Mouse (Mus musculus) gastrocnemius, postnatal 36 days (tissue): ENCODE data around the gene Tspan32. TPM values are rescaled to one million over a fixed set of nuclear protein-coding genes. Genes with fewer than 3 reads are reported as not detected.

Source experiments
- DNase-seq, 2 experiments: peaks; one replicate each; pipeline ENCODE4 v3.0.0; 2022
- intact Hi-C: fragments of 180-260 bp; cut with DNase I; formaldehyde crosslinking; loops from one replicate; pipeline ENCODE4 v1.15.1; 2025
- total RNA-seq, 2 experiments: library from RNA; stranded (reverse); gene quantifications; 2 replicates each; pipeline ENCODE4 v1.2.3; 2021

The Tspan32 gene
- total RNA-seq, 2 experiments from 2014 or later = 0.15 to 0.27 TPM

DNA sequence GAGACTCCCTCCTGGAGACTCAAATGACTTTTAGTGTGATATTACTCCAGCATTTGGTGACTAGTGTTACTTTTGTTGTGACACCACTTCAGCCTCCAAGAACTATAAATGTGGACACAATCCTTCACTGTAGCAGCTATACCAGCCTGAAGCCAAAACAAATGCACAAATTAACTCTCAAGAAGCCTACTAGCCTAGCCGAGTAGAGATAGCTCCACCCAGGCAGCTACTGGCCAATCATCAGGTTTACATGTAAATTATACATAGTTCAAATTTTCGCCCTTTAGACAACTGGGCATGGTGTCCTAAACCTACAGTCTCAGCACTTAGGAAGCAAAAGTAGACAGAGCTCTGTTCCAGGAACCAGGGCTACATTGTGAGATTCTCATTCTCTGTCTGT lies 46.5 kb downstream of the Tspan32 start:
- intact Hi-C loops = no loop called here
- no peak for DNase-seq

DNA sequence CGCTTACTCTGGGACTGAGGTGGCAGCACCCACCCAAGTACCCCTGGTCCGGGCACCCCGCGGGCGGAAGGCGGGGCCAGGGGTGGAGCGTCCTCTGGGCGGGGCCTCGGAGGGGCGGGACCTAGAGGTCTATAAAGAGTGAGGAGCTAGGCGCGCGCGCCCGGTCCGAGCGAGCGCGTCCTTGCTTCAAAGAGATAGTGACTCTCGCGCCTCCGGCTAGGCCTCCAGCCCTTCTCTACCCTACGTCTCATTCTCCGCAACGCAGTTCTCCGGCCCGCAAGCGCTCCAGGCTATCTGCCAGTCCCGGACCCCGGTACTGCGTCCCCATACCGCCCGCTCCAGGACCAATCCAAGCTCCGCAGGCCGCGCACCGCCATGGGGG lies 47.8 kb downstream of the Tspan32 start, which contains the start of gene Cd81:
Cd81 (plus strand) TSS at position 114 of the 382 bp plus-strand sequence.
- intact Hi-C loops = loop anchor here (2.0 kb wide), 1 partner anchor 16 kb away; the partner anchor contains the start of gene Tssc4
- DNase-seq = peak; percentile 86 to 90

DNA sequence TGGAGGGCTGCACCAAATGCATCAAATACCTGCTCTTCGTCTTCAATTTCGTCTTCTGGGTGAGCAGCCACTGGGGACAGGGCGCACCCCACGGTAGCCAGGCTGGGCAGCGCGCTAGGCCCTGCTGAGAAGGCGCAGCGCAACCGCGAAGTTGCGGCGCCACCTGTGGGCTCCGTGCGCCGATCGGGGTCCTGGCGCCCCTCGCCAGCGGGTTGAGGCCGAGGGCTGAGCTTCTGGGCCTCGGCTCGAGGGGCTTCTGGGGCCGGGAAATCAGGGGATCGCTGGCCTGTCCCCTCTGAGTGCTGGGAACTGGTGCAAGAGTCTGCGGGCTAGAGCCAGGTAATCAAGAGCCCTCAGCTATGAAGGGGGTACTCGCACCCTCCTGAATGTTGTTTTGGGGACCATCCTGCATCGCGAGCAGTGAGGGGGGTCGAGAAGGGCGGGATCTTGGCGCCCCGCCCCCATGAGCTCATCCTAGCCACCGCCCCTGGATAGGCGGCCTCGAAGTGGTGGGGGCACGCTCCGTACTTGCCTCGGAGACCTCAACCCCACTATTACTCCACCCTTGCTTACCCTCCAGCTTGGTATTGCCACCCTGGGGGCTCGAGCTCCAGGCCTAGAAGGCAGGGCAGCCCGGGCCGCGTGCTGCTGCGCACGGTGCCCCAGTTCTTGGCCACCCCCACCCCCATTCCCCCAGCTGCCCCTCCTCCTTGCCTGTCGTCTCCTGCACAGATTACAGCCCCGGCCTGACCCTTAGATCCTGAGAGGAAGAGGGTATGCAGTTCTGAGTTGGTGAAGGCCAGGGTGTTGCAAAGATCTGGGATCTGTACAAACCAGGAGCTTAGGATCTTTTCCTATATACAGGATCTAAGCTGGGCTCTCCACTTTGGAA lies 48.4 kb downstream of the Tspan32 start:
- intact Hi-C loops = loop anchor here (2.0 kb wide), 1 partner anchor 16 kb away; the partner anchor contains the start of gene Tssc4

DNA sequence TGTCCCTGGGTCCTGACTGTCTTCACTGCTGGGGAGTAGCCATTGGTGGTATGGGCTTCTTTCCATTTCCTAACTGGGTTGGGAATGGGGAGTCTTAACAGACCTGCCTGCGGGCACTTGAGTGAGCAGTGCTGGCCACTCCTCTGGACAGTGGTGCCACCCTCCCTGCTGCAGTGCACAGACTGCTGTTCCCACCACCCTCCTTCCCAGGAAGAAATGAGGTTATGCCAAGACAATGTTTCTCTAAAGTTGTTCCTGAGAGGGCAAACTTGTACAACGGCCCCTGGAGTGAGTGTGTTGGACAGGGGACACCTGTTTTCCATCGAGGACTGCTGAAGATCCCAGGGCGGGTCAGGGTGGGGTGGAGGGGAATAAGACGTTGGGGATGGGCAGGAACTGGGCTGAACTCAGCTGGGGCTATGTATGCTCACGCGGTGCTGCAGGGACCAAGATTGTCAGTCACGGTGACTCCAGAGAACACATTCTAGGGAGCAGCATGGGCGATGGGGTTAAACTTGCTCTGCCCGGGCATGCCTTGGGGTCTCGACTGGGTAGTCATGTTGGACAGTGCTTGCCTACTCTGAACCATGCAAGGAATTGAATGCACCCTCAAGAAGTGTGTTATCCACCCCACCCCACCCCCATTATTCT lies 49.2 kb downstream of the Tspan32 start:
- intact Hi-C loops = loop anchor here (2.0 kb wide), 2 partner anchors 15 to 45 kb away; partner anchors contain the start of gene Tssc4
- no peak for DNase-seq

More for the DNA sequence above, 48.4 kb downstream of the Tspan32 start:
- peak; percentile 61 to 71 for DNase-seq

DNA sequence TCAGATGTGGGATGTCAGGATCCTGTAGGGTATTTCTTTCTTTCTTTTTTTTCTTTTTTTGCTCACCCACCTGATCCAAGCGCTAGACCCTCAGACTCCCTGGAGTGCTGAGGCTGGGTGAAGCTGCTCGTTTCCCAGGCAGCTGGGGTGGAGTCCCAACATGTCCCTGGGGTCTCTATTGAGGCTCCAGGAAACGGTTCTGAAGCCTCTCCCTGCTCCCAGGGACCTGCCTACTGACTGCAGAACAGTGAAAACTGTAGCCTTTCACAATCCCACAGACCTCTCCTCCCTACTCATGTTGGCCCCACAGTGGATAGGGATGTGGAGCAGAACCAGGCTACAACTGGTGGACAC lies 49.7 kb downstream of the Tspan32 start:
- intact Hi-C loops = loop anchor here (2.0 kb wide), 1 partner anchor 46 kb away; no protein-coding TSS in a partner anchor
- no peak for DNase-seq

DNA sequence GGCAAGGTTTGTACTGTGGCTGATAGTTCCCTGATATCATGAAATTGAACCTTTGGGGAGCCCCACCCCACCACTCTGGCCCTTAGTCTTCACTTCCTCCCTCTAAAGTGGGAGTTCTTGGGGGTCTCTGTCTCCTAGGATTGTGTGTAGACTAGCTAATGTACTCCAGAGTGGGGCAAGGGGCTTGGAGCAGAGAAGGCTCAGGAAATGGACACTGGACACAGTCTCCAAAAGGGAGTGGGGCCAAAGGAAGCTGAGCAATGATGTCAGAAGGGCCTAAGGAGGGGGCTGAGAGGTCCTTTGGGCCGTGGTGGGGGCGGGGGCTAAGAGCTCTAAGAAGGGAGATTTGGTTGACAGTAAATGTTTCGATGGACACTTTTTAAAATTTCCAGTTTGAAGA lies 50.2 kb downstream of the Tspan32 start:
- DNase-seq = no peak
- intact Hi-C loops = loop anchor here (1.0 to 2.0 kb wide), 2 partner anchors 9 to 46 kb away; no protein-coding TSS in a partner anchor

DNA sequence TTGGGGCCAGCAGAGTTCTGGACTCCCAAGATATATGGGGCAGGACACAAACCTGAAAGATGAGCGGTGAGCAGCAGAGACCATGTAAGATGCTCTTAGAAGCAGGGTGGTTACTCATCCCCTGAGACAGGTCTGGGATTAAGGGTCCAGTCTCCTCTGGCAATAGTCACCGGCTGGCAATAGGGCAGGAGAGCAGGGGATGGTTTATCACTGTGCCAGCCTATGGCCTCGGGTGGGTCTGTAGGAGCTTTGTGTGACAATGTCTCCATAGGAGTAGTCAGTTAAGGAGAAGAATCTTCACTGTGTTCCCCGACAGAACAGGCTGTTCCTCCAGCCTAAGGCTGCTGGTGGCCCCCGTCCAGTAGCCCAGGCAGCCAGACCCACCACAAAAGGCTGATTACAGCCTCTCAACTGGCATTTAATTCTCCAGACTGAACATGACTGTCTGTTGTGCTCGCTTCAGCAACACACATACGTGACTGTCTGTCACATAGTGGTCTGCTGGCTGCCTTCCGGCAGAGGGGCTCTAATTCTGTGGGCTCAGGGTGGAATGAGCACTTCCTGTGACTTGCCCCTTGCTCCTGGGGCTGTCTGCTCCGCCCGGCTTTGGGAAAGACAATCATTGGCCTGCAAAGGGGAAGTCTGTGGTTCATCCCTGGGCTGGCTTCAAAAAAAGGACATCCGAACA lies 50.8 kb downstream of the Tspan32 start:
- intact Hi-C loops = loop anchor here (1.0 to 2.0 kb wide), 2 partner anchors 9 to 47 kb away; no protein-coding TSS in a partner anchor
- DNase-seq = no peak

DNA sequence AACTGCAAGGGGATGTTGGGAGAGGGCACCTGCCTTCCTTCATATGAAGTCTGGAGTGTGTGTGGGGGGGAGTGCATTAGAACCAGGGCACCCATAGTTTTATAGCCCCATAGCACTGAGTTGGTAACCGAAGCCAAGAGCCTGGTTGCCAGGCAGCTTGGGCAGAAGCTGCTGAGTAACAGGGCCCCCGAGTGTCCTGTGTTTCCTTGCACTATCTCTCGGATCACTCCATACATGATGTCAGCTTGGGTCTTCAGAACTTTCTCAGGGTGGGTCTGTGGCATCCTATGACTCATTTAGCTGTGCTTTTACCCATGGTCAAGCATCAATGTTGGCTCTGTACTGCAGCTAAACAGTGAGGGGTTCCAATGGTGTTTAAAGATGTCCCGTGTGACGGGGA lies 52.2 kb downstream of the Tspan32 start:
- intact Hi-C loops = no loop called here
- peak in 1 of 2 experiments; percentile 13 for DNase-seq

DNA sequence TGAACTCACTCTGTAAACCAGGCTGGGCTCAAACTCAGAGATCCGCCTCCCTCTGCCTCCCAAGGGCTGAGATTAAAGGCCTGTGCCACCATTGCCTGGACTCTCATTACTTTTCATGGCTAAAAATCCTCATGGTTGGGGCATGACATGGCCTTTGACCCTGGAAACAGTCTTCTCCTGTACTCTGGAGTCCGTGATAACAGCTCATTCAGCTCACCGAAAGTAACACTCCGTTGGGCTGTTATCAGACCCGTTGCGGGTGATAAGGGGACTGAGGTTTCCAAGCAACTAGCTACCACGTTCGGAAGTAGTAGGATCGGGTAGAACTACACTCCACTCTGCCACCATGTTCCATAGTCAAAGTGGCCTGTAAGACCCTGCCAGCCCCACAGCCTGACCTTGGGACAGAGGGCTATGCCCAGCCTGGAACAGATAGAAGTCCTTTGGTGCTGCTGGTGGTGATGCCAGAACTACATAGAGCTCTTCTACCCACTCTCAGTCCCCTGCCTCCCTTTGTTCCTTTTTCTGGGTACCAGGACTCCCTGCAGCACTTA lies 52.9 kb downstream of the Tspan32 start:
- DNase-seq = no peak

DNA sequence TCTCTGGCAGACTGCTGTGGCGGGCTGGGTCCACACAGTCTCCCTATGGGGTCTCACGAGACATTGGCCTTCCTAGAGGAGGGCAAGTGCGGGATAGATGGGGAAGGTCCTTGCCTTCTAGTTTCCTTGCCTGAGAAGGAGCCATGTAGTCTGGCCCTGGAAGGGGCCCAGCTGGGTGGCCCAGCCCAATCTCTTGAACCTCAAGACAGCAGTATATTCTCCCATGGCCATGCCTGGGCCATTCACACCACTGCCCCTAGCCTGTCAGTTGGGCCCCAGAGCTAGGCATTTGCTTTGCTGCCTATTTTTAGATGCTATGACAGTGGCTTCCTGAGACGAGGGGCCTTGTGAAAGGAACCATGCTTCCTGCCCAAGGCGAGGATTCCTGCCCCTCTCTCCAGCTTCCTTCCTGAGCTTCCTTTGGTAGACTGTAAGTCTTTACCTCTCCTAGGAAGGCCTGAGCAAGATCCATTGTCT lies 53.4 kb downstream of the Tspan32 start:
- intact Hi-C loops = no loop called here
- no peak for DNase-seq

More for the DNA sequence above, 52.9 kb downstream of the Tspan32 start:
- intact Hi-C loops = no loop called here

DNA sequence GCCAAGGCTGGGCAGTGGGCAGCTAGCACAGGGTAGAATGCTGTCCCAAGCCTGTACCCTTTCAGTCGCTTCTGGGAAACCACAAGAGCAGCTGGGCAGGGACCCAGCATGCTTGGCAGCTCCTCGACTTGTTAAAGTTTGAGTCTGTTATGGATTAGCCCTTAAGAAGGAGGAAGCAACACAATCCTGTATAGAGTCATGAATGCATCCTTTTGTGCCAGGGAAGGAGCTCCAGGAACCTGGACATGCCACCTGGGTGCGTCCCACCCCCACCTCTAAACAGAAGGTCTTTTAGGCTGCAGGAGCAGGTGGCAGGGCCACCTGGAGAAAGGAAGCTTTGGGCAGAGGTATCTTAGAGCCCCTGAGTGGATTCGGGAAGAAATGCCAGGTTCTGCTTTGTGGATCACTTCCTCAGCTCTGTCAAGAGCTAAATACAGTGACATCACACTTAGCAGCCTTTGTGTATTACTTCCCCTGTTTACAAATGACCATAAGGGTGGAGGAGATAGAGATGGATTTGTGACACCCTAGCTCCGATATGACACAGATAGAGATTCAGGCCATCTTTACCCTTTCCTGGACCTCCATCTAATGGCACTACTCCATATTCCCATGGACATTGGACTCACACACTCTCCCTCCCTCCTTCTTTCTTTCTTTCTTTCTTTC lies 54.5 kb downstream of the Tspan32 start:
- peak; percentile 41 to 54 for DNase-seq
- intact Hi-C loops = no loop called here

DNA sequence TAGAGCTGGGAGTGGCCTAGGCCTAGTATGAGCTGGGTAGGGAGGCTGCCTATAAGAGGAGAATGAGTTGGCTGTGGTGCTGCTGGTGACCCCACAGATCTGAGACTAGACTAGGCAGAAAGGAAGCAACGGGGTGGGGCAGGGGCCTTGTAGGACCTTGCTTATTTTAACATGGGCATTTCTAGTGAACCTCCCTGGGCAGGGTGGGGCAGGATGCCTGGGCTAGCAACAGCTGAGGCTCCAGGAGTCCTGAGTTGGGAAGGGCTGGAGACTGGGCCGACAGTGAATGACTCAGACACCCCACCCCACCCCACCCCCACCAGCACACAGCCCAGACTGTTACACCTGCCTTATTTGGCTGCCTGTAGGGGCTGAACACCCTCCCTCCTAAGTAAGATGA lies 57.9 kb downstream of the Tspan32 start:
- DNase-seq = no peak
- intact Hi-C loops = no loop called here

DNA sequence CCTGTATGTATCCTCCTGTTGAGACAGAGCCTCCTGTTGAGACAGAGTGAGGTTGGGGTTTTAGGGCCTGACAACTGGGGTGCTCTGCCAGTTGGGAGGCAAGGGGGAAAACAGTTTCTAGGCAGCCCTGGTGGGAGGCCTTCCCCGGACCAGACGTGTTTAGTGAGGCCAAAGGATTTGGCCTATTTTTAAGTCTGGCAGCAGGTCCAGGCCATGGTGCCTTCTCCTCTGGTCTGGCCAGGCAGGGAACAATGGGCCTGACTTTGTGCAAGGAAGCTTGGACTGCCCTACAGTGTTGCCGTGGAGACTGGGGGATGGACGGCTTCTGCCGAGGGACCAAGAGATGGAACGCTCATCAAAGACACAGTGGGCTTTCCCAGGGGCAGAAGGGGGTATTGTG lies 59.4 kb downstream of the Tspan32 start:
- DNase-seq = no peak
- intact Hi-C loops = loop anchor here (1.0 kb wide), 1 partner anchor 9 kb away; no protein-coding TSS in a partner anchor

DNA sequence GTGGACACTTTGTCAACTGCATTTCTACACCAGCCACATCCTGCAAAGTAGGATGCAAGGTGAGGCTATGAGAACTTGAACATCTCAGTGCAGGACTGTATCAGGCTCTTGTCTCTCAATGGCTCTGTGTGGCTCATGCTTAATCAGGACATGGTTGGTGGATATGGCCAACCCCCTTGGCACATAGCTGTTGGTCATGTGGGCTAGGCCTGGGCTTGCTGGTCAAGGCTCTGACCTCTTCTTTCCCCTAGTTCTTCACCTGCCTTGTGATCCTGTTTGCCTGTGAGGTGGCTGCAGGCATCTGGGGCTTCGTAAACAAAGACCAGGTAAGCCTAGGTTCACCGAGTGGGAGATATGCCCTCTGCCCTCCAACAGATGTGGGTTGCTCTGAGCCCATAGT lies 60.8 kb downstream of the Tspan32 start:
- DNase-seq = no peak
- intact Hi-C loops = no loop called here

DNA sequence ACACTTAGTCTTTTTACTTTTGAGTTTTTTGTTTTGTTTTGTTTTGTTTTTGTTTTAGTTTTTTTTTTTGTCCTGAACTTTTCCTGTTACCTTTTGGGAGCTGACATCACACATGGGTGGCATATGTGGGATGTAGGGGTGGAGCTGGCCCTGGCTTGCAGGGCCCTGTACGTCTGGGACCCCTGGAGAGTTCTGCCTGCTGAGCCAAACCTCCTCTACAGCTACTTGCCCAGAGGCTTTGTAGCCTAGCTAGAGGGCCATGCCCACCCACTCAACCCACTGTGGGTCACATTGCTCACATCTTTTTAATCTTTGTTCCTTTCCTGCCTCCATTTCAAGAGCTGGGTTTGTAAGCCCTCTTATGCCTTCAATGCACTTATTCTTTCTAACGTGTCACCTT lies 62.6 kb downstream of the Tspan32 start:
- intact Hi-C loops = no loop called here
- DNase-seq = no peak

DNA sequence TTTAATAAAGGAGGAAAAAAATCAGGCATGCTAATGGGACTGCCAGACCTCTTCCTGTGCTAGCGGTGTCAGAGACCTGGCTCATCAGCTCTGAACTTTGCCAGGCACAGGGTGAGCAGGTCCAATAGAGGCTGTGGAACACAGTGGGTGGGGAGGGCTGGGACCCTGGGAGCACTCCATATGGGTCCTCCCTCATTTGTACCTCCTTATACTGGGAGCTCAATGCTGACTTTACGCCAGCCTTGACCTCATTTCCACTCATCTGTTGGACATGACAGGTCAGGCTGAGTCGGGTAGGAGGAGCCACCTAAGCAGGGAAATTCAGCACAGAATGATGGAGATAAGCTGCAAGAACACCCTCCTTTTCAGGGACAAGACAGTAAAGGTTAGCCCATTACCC lies 63.1 kb downstream of the Tspan32 start:
- intact Hi-C loops = loop anchor here (2.0 kb wide), 1 partner anchor 15 kb away; the partner anchor contains the start of gene Cd81

DNA sequence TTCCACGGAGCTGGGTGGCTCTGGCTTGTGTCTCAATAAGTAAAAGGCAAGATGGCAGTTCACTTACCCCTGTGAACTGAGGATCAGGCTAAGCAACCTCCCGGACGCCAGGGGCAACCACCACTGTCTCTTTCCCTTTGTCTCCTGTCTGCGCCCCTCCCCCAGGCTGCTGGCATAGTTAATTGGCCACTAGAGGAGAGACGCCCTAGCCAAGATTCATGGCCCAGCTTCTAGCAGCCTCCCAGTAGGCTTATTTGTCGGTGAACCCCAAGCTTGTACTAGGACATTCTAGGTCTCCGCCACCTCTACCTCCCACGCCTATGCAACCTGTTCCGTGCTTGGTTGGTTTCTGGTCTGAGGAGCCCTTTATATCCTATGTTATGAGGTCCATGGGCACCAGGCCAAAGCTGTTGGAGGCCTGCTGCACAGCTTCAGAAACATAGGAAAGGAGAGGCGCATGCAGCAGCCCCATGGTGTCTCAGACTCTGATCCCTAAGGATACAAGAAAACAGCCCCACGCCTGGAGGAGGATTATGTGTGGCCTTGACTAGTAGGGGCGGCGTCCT lies 63.6 kb downstream of the Tspan32 start:
- peak in 1 of 2 experiments; percentile 33 for DNase-seq
- intact Hi-C loops = loop anchor here (2.0 kb wide), 1 partner anchor 16 kb away; the partner anchor contains the start of gene Cd81

More for the DNA sequence above, 63.1 kb downstream of the Tspan32 start:
- DNase-seq = no peak

DNA sequence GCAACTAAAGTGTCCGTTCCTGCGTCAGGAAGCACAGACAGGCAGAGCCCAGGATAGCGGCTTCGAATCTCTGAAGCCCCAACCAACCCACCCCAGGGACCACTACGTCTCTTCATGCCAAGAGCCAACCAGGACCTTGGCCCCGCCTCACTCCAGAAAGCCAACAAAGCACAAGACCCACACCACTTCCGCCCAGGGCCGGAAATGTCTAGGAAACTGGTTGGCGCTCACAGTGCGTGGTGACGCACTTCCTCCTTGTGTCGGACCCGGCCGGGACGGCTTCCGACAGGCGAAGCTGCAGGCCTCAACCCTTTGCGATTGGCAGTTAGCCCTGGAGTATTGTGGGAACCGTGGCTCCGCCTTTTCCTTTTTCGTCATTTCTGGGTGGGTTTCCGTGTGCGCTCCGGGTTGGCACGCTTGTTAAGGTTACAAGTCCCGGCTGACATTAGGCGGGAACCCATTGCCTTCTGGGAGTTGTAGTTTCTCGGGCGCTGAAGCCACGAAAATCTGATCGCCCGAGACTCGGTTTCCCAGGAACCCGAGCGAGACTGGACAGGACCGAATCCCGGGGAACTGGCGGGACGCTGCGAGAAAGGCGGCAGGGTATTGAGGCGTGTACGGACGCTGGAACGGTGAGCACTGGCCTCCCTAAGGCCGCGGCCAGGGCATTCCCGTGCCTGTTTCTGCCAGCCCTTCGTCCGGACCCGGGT lies 64.2 kb downstream of the Tspan32 start, which contains the start of gene Tssc4:
Tssc4 (plus strand) TSS at position 368 of the 710 bp plus-strand sequence.
- DNase-seq = peak; percentile 95 to 96
- intact Hi-C loops = loop anchor here (2.0 kb wide), 1 partner anchor 16 kb away; the partner anchor contains the start of gene Cd81
